Mouse (Mus musculus): ENCODE measurements around the gene Erich6.

DNA sequence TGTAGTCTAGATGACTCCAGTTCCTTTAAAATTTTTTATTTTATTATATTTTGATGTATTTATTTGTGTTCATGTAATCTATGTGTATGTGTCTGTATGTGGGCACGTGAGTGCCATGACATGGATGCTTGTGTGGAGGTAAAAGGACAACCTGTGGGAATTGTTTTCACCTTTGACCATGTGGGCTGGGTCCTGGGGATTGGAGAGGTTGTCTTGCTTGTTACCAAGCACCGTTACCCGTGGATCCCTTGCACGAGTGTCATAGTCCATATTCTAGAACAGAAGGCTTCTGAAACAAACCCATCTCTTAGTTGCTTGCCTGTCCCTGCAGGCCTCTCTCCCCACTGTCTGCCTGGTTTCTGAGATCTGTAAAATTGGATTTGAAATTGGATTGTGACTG, 23.6 kb upstream of the Erich6 start:
- TF ChIP-seq POLR2A (IDR thresholded peaks at IDR 0.05; ENCODE audit: low read depth, low read length) (no peak), CTCF (IDR thresholded peaks at IDR 0.05; ENCODE audit: extremely low read depth, insufficient read length, insufficient replicate concordance, low read depth, low read length) (no peak)
